ENCODE assay signal across 22 mouse cellular contexts in genomic region chr13:46290537-46290936, GRCm38 (mm10). TPM values are rescaled to one million over a fixed set of nuclear protein-coding genes. Genes with fewer than 3 reads are reported as not detected.
"Had no signal": no experiment of that assay in that cellular context is flagged by ENCODE, and none has a peak within 500 bp of the region (broad histone marks: within the 10 kb centered on the region; RNA-seq: fewer than 3 reads in every experiment).

No protein-coding gene starts in this region.

- H3K36me3 ChIP-seq: neural tube, embryonic 12.5 days; neural tube, embryonic 13.5 days; neural tube, embryonic 15.5 days; stomach, embryonic 15.5 days had no signal

- H3K4me2 ChIP-seq: neural tube, embryonic 12.5 days; neural tube, embryonic 13.5 days; neural tube, embryonic 15.5 days; stomach, embryonic 15.5 days had no signal

- H3K27me3 ChIP-seq: neural tube, embryonic 12.5 days; neural tube, embryonic 13.5 days; neural tube, embryonic 15.5 days; stomach, embryonic 15.5 days had no signal

- DNase-seq: retina, postnatal 1 day; right cerebral cortex, adult 18-20 months; right cerebral cortex, postnatal 14 days; right cerebral cortex, postnatal 25 days; right cerebral cortex, postnatal 4 days; spleen, adult 18-20 months; thymus, adult 18-20 months; thymus, adult 2 months; thymus, postnatal 14 days; thymus, postnatal 25 days; thymus, postnatal 36 days; thymus, postnatal 4 days had no signal

- H3K4me3 ChIP-seq: neural tube, embryonic 12.5 days; neural tube, embryonic 13.5 days; neural tube, embryonic 15.5 days; stomach, embryonic 15.5 days had no signal

RNA-seq across cellular contexts. Expression of gene Stmnd1, which starts 17.0 kb away (rescaled TPM):
- total RNA-seq: neutrophil, adult 5-6 weeks had no signal
- polyA plus RNA-seq: neural tube, embryonic 11.5 days; neural tube, embryonic 12.5 days; neural tube, embryonic 14.5 days; small intestine, adult 2 months; spleen, adult 2 months; stomach, embryonic 14.5 days; thymus, adult 2 months had no signal
